Mouse (Mus musculus) megakaryocyte, embryonic 14.5 days (primary cell): ENCODE results near the gene Sema3f. TPM values are rescaled to one million over a fixed set of nuclear protein-coding genes. Genes with fewer than 3 reads are reported as not detected.

Experiments used
- H3K27me3 ChIP-seq: replicated peaks from 2 replicates; pipeline ENCODE3; 2012; ENCODE audit warnings: inconsistent platforms
- H3K36me3 ChIP-seq: replicated peaks from 2 replicates; pipeline ENCODE3; 2012; ENCODE audit warnings: low read length, inconsistent platforms, mixed read lengths
- H3K4me1 ChIP-seq: 2 replicates; pipeline ENCODE4 v1.6.1; 2012; ENCODE audit warnings: inconsistent platforms
- H3K4me3 ChIP-seq: replicated peaks from 2 replicates; pipeline ENCODE3; 2012; ENCODE audit warnings: moderate library complexity, mild to moderate bottlenecking, inconsistent platforms
- H3K9me3 ChIP-seq: 2 replicates; pipeline ENCODE4 v1.6.1; 2012; ENCODE audit warnings: inconsistent platforms
- FLI1 ChIP-seq: IDR thresholded peaks from 2 replicates; pipeline ENCODE4 v1.6.1; 2012; ENCODE audit warnings: low read length, inconsistent platforms, mixed read lengths
- GATA1 ChIP-seq: IDR thresholded peaks from 3 replicates; pipeline ENCODE4 v1.6.1; 2012; ENCODE audit warnings: mixed read lengths, low read length, inconsistent platforms, borderline replicate concordance
- polyA plus RNA-seq: library from polyadenylated mRNA; stranded (reverse); fragments of >175 nt; gene quantifications from 2 replicates; pipeline ENCODE4 v1.2.3, GENCODE M21; 2012; ENCODE audit warnings: low replicate concordance; ENCODE audit not compliant: insufficient read depth

Gene Sema3f
- polyA plus RNA-seq, 1 experiment = not detected

DNA sequence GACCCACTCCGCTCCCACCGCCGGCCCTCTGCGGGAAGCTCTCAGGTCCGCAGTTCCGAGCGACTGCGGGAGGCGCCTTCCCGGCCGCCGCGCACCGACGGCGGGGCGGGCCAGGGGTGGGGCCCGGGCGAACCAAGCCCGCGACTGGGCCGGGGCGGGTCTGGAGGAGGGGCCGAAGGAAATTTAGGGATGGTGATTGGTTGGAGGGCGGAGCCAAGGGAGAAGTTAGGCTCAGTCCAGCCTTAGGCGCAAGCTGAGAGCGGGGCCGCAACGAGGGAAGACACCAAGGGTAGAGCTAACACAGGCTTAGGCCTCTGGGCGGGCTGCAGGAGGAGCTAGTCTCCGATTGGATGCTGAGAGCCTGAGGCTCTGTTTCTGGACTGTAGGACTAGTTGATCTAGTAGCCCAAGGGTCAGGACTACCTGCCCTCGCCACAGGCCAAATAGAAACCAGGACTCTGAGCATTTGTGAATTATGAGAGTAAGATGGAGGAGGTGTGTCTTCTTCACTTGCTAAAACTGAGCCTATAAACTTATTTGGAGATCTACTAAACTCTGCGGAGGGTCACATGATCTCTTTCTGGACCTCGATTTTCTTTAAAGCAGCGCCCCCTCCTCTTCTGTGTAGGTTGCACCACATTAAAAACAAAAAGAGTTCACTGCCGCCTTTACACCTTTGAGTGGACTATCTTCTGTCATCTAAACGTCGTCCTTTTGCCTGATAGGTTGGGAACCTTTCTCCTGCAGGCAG is 74.8 kb downstream of the Sema3f start, which contains the start of gene Gnai2:
TSS of gene Gnai2 (minus strand) at position 89 of the 750 bp plus-strand sequence.
- TF ChIP-seq GATA1 (no peak), FLI1 (no peak)
- Histone ChIP-seq H3K9me3 (no peaks in the 10 kb centered on the region), H3K4me1 (peaks cover 61% of the 10 kb centered on the region), H3K27me3 (peaks cover 11% of the 10 kb centered on the region), H3K36me3 (peaks cover 24% of the 10 kb centered on the region), H3K4me3 (peak within 1 kb of the TSS; percentile 99)

DNA sequence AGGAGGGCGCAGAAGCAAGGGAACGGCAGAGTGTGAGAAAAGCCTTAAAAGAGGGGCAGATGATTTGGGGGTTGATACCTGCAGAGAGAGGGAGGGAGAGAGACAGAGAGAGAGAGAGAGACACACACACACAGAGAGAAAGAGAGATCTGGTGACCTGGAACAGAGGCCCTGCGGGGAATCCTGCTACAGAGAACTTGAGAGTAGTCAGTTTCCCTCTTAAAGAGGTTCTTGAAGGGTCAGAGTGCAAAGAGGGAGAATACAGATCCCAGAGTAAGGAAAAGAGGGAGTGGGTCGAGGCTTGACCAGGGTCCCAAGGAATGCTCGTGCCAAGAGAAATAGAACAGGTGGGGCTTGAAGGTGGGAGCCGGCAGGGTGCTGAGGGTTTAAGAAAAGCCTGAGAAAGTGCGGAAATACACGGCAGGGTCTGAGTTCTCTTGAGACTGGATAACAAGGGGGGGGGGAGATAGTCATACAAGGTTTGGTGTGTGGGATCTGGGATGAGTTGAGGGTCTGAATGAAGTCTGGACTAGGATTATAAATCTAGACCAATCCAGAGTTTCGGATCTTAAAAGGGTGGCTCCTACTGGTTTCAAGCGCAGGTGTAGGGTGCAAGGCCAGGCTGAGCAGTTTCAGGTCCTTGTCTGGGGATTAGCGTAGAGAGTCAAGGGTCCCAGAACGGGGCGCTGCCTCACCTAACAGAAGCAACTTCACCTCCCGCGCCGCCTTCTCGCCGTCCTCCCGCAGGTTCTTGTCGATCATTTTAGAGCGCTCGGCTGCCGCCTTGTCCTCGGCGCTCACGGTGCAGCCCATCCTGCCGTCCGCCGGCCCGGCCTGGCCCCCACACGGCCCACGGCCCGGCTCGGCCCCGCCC is 75.6 kb downstream of the Sema3f start:
- Histone ChIP-seq H3K36me3 (peaks cover 31% of the 10 kb centered on the region), H3K27me3 (peaks cover 11% of the 10 kb centered on the region), H3K9me3 (no peaks in the 10 kb centered on the region), H3K4me1 (peaks cover 61% of the 10 kb centered on the region), H3K4me3 (peak overlapping the region; percentile 99)
- TF ChIP-seq GATA1 (no peak), FLI1 (no peak)

DNA sequence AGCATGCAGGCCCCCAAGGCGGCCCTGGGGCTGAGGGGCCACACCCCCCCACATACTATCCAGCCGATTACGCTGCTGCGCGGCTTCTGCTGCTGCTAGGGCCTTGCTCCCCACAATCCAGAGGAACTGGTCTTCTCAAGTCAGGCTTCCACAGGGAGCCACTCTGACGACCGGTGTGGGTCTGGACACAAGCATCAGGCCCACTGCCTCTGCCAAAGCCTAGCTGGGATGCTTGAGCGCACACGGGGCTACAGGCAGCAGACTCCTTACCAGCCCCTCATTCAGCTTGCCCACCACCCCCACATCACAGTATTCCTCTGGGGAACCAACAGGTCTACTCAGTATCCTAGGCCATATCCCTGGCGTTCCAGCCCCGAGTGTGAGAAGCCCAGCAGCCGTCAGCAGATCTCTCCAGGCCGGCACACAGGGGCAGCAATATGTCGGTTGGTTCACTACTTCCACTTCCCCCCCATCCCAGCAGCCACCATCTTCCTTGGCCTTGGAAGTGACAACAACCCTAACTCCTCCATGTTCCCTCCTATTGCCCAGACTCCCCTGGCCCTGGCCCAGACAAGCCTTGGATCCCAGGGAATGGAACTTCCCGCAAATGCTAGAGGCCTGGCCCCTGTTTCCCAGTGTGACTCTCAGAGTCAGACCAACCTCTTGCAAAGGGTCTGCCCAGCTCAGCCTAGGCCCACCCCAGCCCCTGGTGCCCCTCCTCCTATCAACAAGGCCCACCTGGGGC is 76.4 kb downstream of the Sema3f start:
- TF ChIP-seq FLI1 (no peak), GATA1 (no peak)
- Histone ChIP-seq H3K36me3 (peaks cover 38% of the 10 kb centered on the region), H3K9me3 (no peaks in the 10 kb centered on the region), H3K4me1 (peaks cover 61% of the 10 kb centered on the region), H3K27me3 (peaks cover 9% of the 10 kb centered on the region), H3K4me3 (peak overlapping the region; percentile 99)

DNA sequence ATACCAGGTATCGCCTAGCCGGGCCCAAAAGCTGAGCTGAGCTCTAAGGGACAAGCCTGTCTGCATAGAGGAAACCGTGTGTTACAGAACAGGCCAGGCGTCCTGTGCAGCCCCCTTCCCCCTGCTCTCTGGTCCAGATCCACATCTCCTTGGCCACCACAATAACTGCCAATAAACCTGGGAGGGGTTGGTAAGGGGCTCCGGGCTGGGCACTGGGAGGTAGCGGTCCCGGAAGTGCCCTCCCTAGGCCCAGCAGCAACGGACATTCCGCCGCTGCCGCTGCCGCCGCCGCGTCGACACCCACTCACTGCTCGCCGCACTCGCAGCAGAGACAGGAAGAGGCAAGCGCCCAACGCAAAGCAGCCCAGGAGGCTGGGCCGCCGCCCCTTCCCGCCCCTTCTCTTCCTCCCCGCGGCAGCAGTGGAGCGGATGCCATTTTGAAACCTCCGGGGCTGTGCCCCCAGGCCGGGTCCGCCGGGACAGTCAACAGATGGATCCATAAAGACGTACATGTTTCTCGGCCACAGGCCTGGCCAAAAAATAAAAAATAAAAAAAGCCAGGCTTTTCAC is 77.1 kb downstream of the Sema3f start:
- peaks cover 68% of the 10 kb centered on the region for H3K4me1 ChIP-seq

DNA sequence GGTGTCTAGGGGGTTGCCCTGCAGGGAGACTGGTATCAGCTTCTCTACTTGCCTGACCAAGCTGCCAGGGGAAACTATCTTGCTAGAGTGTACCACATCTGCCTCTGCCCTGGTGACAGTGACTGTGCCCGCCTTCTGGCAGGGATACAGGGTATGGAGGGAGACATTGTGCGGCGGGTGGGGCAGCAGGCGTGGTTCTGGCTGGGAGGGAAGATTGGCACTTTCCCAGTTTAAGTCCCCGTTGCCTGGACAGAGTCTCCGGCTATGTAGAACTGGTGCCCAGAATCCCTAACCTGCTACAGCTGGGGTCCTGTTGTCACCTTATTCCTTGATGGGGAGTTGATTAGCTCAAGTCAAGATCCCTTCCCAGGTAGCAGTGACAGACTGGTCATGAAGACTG is 77.8 kb downstream of the Sema3f start:
- no peak for TF ChIP-seq FLI1
- Histone ChIP-seq H3K36me3 (peaks cover 51% of the 10 kb centered on the region), H3K9me3 (no peaks in the 10 kb centered on the region), H3K27me3 (peaks cover 5% of the 10 kb centered on the region), H3K4me3 (peak overlapping the region; percentile 99), H3K4me1 (peaks cover 75% of the 10 kb centered on the region)

More for the DNA sequence above, 77.1 kb downstream of the Sema3f start:
- Histone ChIP-seq H3K4me3 (peak overlapping the region; percentile 99), H3K27me3 (peaks cover 9% of the 10 kb centered on the region), H3K36me3 (peaks cover 44% of the 10 kb centered on the region), H3K9me3 (no peaks in the 10 kb centered on the region)
- TF ChIP-seq GATA1 = no peak
- TF ChIP-seq FLI1 = no peak

DNA sequence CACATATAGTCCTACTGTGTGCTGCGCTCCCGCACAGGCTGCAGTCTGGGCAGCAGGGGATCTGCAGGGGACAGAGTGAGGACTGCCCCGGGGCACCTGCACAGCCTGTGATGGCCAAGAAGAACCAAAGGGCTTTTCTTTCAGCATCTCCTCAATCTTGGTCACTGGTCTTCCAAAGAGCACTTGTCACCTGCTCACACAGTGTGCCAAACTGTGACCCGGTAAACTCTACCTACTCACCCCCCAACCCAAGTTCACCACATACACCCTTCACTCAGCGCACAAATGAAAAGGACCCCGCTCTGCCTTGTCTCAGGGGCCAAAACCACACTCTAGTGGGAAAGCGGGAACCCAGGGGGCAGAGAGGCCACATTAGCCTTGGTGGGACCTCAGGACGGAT is 78.4 kb downstream of the Sema3f start:
- H3K36me3 ChIP-seq = peaks cover 58% of the 10 kb centered on the region
- TF ChIP-seq GATA1 (no peak), FLI1 (no peak)
- peaks cover 76% of the 10 kb centered on the region for H3K4me1 ChIP-seq

More for the DNA sequence above, 78.4 kb downstream of the Sema3f start:
- peak overlapping the region; percentile 99 for H3K4me3 ChIP-seq
- H3K27me3 ChIP-seq = no peaks in the 10 kb centered on the region
- H3K9me3 ChIP-seq = no peaks in the 10 kb centered on the region

Other genes starting within 250 kb of the Sema3f start
- gene Tmem115, start 176.5 kb downstream of the Sema3f start, polyA plus RNA-seq = 12.0 and 24.4 TPM in 2 replicates
- gene Cyb561d2, start 168.3 kb downstream of the Sema3f start, polyA plus RNA-seq = 4.2 and 18.5 TPM in 2 replicates
- 0.37 TPM in 1 of 2 replicates, not detected in the other for gene Nprl2, start 168.2 kb downstream of the Sema3f start, polyA plus RNA-seq
- 0.68 TPM in 1 of 2 replicates, not detected in the other for gene Zmynd10, start 163.2 kb downstream of the Sema3f start, polyA plus RNA-seq
- 10.3 and 12.6 TPM in 2 replicates for gene Rassf1, start 158.9 kb downstream of the Sema3f start, polyA plus RNA-seq
- 23.3 and 103 TPM in 2 replicates for gene Tusc2, start 147.2 kb downstream of the Sema3f start, polyA plus RNA-seq
- gene Hyal2, start 142.5 kb downstream of the Sema3f start, polyA plus RNA-seq = 10.8 and 11.8 TPM in 2 replicates
- 1.6 and 2.6 TPM in 2 replicates for gene Hyal1, start 133.5 kb downstream of the Sema3f start, polyA plus RNA-seq
- 63.3 and 72.4 TPM in 2 replicates for gene Naa80, start 131.6 kb downstream of the Sema3f start, polyA plus RNA-seq
- gene Hyal3, start 129.7 kb downstream of the Sema3f start, polyA plus RNA-seq = 0.31 TPM in 1 of 2 replicates, not detected in the other
- gene Ifrd2, start 122.8 kb downstream of the Sema3f start, polyA plus RNA-seq = 32.1 and 34.9 TPM in 2 replicates
- not detected in 2 replicates for gene Sema3b, start 101.2 kb downstream of the Sema3f start, polyA plus RNA-seq
- gene Gnai2, start 75.1 kb downstream of the Sema3f start, polyA plus RNA-seq = 1,319 and 1,886 TPM in 2 replicates
- gene Slc38a3, start 40.9 kb downstream of the Sema3f start, polyA plus RNA-seq = not detected in 2 replicates
- not detected in 2 replicates for gene Gnat1, start 30.8 kb downstream of the Sema3f start, polyA plus RNA-seq
- gene Rbm5, start 60.5 kb upstream of the Sema3f start, polyA plus RNA-seq = 3.9 and 7.6 TPM in 2 replicates
- 12.7 and 14.7 TPM in 2 replicates for gene Rbm6, start 162.8 kb upstream of the Sema3f start, polyA plus RNA-seq
- gene Mon1a, start 177.7 kb upstream of the Sema3f start, polyA plus RNA-seq = 19.6 and 23.6 TPM in 2 replicates
- gene Mst1r, start 196.4 kb upstream of the Sema3f start, polyA plus RNA-seq = 0.23 TPM in 1 of 2 replicates, not detected in the other
- not detected in 2 replicates for gene Actl11, start 218.0 kb upstream of the Sema3f start, polyA plus RNA-seq
- gene Camkv, start 225.2 kb upstream of the Sema3f start, polyA plus RNA-seq = not detected in 2 replicates
- 1.0 and 1.2 TPM in 2 replicates for gene Traip, start 239.7 kb upstream of the Sema3f start, polyA plus RNA-seq